Mouse (Mus musculus) CH12.LX (cell line): Measurements from ENCODE around the gene Fgf8. TPM values are rescaled to one million over a fixed set of nuclear protein-coding genes. Genes with fewer than 3 reads are reported as not detected.

Experiments
- DNase-seq: peaks from one replicate; pipeline ENCODE4 v3.0.0-alpha.2; 2013; ENCODE audit errors: extremely low read depth
- H3K27ac ChIP-seq: 2 replicates; pipeline ENCODE4 v1.5.1; 2012; ENCODE audit warnings: low read depth, mild to moderate bottlenecking, control low read depth, moderate library complexity; ENCODE audit not compliant: insufficient read depth
- H3K27me3 ChIP-seq: replicated peaks from 2 replicates; pipeline ENCODE3; 2012; ENCODE audit warnings: inconsistent platforms
- H3K36me3 ChIP-seq, 2 experiments: replicated peaks in 1 of 2; 2 replicates each; pipeline versions ENCODE3 to v1.6.1; 2012; ENCODE audit warnings: inconsistent platforms in 1 of 2, low read length in 1 of 2, mild to moderate bottlenecking in 1 of 2, mixed read lengths in 1 of 2, moderate library complexity in 1 of 2; ENCODE audit not compliant: control insufficient read depth in 1 of 2, insufficient read depth in 1 of 2
- H3K4me1 ChIP-seq, 2 experiments: 2 replicates each; pipeline ENCODE4 v1.6.1; 2012; ENCODE audit warnings: inconsistent platforms in 1 of 2, moderate library complexity in 1 of 2; ENCODE audit not compliant: insufficient read depth in 2 of 2, control insufficient read depth in 1 of 2
- H3K4me2 ChIP-seq: 2 replicates; pipeline ENCODE4 v1.6.1; 2012; ENCODE audit warnings: low read depth, mild to moderate bottlenecking, control low read depth; ENCODE audit not compliant: poor library complexity, insufficient read depth, severe bottlenecking
- H3K4me3 ChIP-seq, 3 experiments: fragments of 150-350 bp in 1 of 3; sonication (generic) in 1 of 3; replicated peaks in 1 of 3; 2 replicates each; pipeline versions ENCODE3 to v1.5.1; 2011 to 2012; ENCODE audit warnings: low read depth in 2 of 3, low read length in 2 of 3, mild to moderate bottlenecking in 2 of 3, moderate library complexity in 2 of 3, control low read depth in 1 of 3, improper control_type of control experiment in 1 of 3, inconsistent platforms in 1 of 3, mixed read lengths in 1 of 3; ENCODE audit not compliant: poor library complexity in 1 of 3
- H3K79me2 ChIP-seq: replicated peaks from 2 replicates; pipeline ENCODE4 v1.6.1; 2012; ENCODE audit warnings: mild to moderate bottlenecking, moderate library complexity; ENCODE audit not compliant: control insufficient read depth, poor library complexity, insufficient read depth, severe bottlenecking; ENCODE audit errors: extremely low read depth
- H3K9ac ChIP-seq: 2 replicates; pipeline ENCODE4 v1.6.1; 2012; ENCODE audit warnings: low read depth, mild to moderate bottlenecking, control low read depth, moderate library complexity; ENCODE audit not compliant: insufficient read depth
- H3K9me3 ChIP-seq: replicated peaks from 2 replicates; pipeline ENCODE3; 2012; ENCODE audit warnings: low read length, inconsistent platforms, mixed read lengths
- BHLHE40 ChIP-seq: IDR thresholded peaks from 2 replicates; pipeline ENCODE4 v1.6.1; 2011; ENCODE audit warnings: mild to moderate bottlenecking, low read depth, low read length, improper control_type of control experiment
- CHD1 ChIP-seq: IDR thresholded peaks from 2 replicates; pipeline ENCODE4 v1.6.1; 2012; ENCODE audit warnings: low read depth, low read length, improper control_type of control experiment, inconsistent platforms
- CHD2 ChIP-seq: IDR thresholded peaks from 2 replicates; pipeline ENCODE4 v1.6.1; 2011; ENCODE audit warnings: low read length, improper control_type of control experiment
- CTCF ChIP-seq, 2 experiments: IDR thresholded peaks in 1 of 2; conservative IDR thresholded peaks in 1 of 2; 2 replicates each; pipeline ENCODE4 v1.5.1; 2011 to 2012; ENCODE audit warnings: low read depth in 2 of 2, low read length in 2 of 2, improper control_type of control experiment in 1 of 2, inconsistent platforms in 1 of 2, mild to moderate bottlenecking in 1 of 2, moderate library complexity in 1 of 2
- IRF4 ChIP-seq: IDR thresholded peaks from 2 replicates; pipeline ENCODE4 v1.6.1; 2014; ENCODE audit warnings: low read depth, mild to moderate bottlenecking, inconsistent platforms, low read length, improper control_type of control experiment
- MAZ ChIP-seq: IDR thresholded peaks from 2 replicates; pipeline ENCODE4 v1.6.1; 2012; ENCODE audit warnings: low read depth, mild to moderate bottlenecking, inconsistent platforms, low read length, improper control_type of control experiment, moderate library complexity
- MXI1 ChIP-seq: IDR thresholded peaks from 2 replicates; pipeline ENCODE4 v1.6.1; 2011; ENCODE audit warnings: mild to moderate bottlenecking, low read depth, low read length, improper control_type of control experiment
- POLR2A ChIP-seq: IDR thresholded peaks from 2 replicates; pipeline ENCODE4 v1.6.1; 2011; ENCODE audit warnings: low read depth, mild to moderate bottlenecking, improper control_type of control experiment, low read length
- POLR2AphosphoS2 ChIP-seq: IDR thresholded peaks from 2 replicates; pipeline ENCODE4 v1.6.1; 2011; ENCODE audit warnings: low read depth, low read length, improper control_type of control experiment
- RCOR1 ChIP-seq: conservative IDR thresholded peaks from 2 replicates; pipeline ENCODE4 v1.6.1; 2012; ENCODE audit warnings: low read depth, mild to moderate bottlenecking, inconsistent platforms, low read length, improper control_type of control experiment
- UBTF ChIP-seq: IDR thresholded peaks from 2 replicates; pipeline ENCODE4 v1.6.1; 2012; ENCODE audit warnings: low read depth, mild to moderate bottlenecking, inconsistent platforms, low read length, improper control_type of control experiment, moderate library complexity
- USF2 ChIP-seq: conservative IDR thresholded peaks from 2 replicates; pipeline ENCODE4 v1.6.1; 2011; ENCODE audit warnings: low read depth, low read length, improper control_type of control experiment
- ZC3H11A ChIP-seq: IDR thresholded peaks from 2 replicates; pipeline ENCODE4 v1.6.1; 2012; ENCODE audit warnings: low read depth, mild to moderate bottlenecking, inconsistent platforms, low read length, improper control_type of control experiment
- ZKSCAN1 ChIP-seq: IDR thresholded peaks from 2 replicates; pipeline ENCODE4 v1.6.1; 2012; ENCODE audit warnings: low read depth, inconsistent platforms, low read length, improper control_type of control experiment, borderline replicate concordance
- ZNF384 ChIP-seq: IDR thresholded peaks from 2 replicates; pipeline ENCODE4 v1.6.1; 2012; ENCODE audit warnings: low read depth, low read length, improper control_type of control experiment, inconsistent platforms
- dilution Hi-C: fragments of 300-500 bp; cut with MboI; formaldehyde crosslinking; loops from 2 replicates; pipeline ENCODE4 v1.14.3; 2020; ENCODE audit warnings: low sequenced_read_pairs; ENCODE audit not compliant: extremely low pct_unique_long_range_greater_than_20kb, extremely low pct_ligation_motif_present
- in situ Hi-C: fragments of 300-500 bp; cut with MboI; formaldehyde crosslinking; loops from 3 replicates; pipeline ENCODE4 v1.14.3; 2019; ENCODE audit warnings: low sequenced_read_pairs, low pct_ligation_motif_present, low pct_unique_long_range_greater_than_20kb, mixed read lengths
- polyA plus RNA-seq: library from polyadenylated mRNA; unstranded; fragments of >175 nt; gene quantifications from 2 replicates; pipeline ENCODE4 v1.2.1, GENCODE M21; 2012; ENCODE audit warnings: low read depth; ENCODE audit not compliant: insufficient read length
- total RNA-seq, 2 experiments: library from RNA; depleted of rRNA; stranded (reverse); fragments of 300-350 nt in 1 of 2; fragments of >200 nt in 1 of 2; gene quantifications; 2 replicates each; pipeline ENCODE4 v1.2.3; 2012 to 2014

The Fgf8 gene
- total and polyA plus RNA-seq, 3 experiments = not detected

DNA sequence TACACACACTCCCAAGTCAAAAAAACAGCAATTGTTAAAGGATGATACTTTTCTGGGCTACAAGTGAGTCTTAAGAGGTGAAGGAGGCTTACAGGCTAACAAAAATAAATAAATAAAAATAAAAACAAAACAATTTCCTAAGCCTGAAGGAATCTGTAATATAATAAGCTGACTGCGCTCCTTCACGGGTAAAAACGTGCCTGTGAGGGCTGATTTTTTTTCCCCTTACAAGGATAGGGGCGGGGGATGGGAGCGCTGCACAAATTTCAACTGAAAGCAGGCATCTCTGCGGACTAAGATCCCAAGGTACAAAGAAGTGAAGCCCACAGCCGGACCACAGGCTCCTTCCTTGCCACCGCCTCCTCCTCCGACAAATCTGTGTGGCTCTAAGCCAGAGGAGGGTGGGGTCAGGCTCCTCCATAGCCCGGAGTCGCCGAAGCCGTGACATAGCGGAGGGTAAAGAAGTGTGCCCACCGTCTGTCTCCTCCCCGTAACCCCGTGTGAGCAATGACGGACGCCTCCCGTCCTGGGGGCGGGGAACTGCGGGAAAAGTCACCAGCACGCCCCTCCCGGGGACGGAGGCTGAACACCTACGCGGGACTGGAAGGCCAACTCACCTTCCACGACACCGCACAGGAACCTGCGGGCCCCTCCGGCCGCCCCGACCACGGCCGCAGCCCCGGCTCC, 39.7 kb upstream of the Fgf8 start:
- H3K27ac ChIP-seq = peak overlapping the region; percentile 78
- H3K4me2 ChIP-seq = peak overlapping the region; percentile 97
- no peaks in the 10 kb centered on the region for H3K27me3 ChIP-seq
- H3K9ac ChIP-seq = peak overlapping the region; percentile 90
- DNase-seq = peak; percentile 77
- no peak for TF ChIP-seq ZC3H11A
- no peak for TF ChIP-seq RCOR1
- TF ChIP-seq ZKSCAN1 = no peak
- TF ChIP-seq MXI1 = peak; percentile 55; the same call in 1 of the 2 replicates
- TF ChIP-seq CHD1 = no peak
- TF ChIP-seq ZNF384 = 0 out of 2 replicates have a peak, but pooled peaks have one; percentile 31
- TF ChIP-seq IRF4 = no peak
- TF ChIP-seq USF2 = no peak
- peak; percentile 30; the same call in 1 of the 2 replicates for TF ChIP-seq BHLHE40
- peaks cover 23 to 39% of the 10 kb centered on the region in 2 experiments for H3K36me3 ChIP-seq
- H3K4me3 ChIP-seq = peak overlapping the region; percentile 86 to 95 (median 93)
- no peaks in the 10 kb centered on the region for H3K9me3 ChIP-seq
- peaks cover 15 to 43% of the 10 kb centered on the region in 2 experiments for H3K4me1 ChIP-seq
- in situ Hi-C loops = no loop called here
- peaks cover 53% of the 10 kb centered on the region for H3K79me2 ChIP-seq
- dilution Hi-C loops = no loop called here

- H3K27me3 ChIP-seq = no peaks in the 10 kb centered on the region
- peaks cover 15 to 36% of the 10 kb centered on the region in 2 experiments for H3K4me1 ChIP-seq
- peak overlapping the region; percentile 90 for H3K9ac ChIP-seq
- peak overlapping the region; percentile 35 to 93 (median 86) for H3K4me3 ChIP-seq
- peaks cover 23 to 47% of the 10 kb centered on the region in 2 experiments for H3K36me3 ChIP-seq
- no peak overlapping the region for H3K27ac ChIP-seq
- in situ Hi-C loops = no loop called here
- H3K79me2 ChIP-seq = peaks cover 57% of the 10 kb centered on the region
- H3K9me3 ChIP-seq = no peaks in the 10 kb centered on the region
- TF ChIP-seq POLR2A (no peak), CHD2 (no peak), UBTF (no peak), MXI1 (no peak), IRF4 (no peak), POLR2AphosphoS2 (no peak), MAZ (no peak), CTCF (conservative IDR thresholded peaks at IDR 0.05 in 1 of 2, IDR thresholded peaks at IDR 0.05 in 1 of 2; ENCODE audit: low read depth in 2 of 2, low read length in 2 of 2) (peak in 1 of 2 experiments; percentile 26; a peak in 2 of 4 replicates)
- peak; percentile 12 for DNase-seq
- peak overlapping the region; percentile 97 for H3K4me2 ChIP-seq
- dilution Hi-C loops = no loop called here
Measured at GRCm38 (mm10) chr19:45781676-45782075, 39.0 kb upstream of the Fgf8 start.
